Mouse (Mus musculus) lung, embryonic 15.5 days (tissue): ENCODE measurements around the gene Cdh1. TPM values are rescaled to one million over a fixed set of nuclear protein-coding genes. Genes with fewer than 3 reads are reported as not detected.

Experiments used
- ATAC-seq: fragments of 200-750 bp; cut with Nextera tagmentation; 2 replicates; pipeline ENCODE4 v1.8.0; 2017; ENCODE audit warnings: moderate number of reproducible peaks, borderline replicate concordance; ENCODE audit not compliant: low FRiP score, low TSS enrichment; ENCODE audit errors: extremely low read depth
- H3K27ac ChIP-seq: fragments of 300-500 bp; sonication (generic); 2 replicates; pipeline ENCODE4 v1.5.1; 2015; ENCODE audit warnings: moderate library complexity, mild to moderate bottlenecking, inconsistent platforms
- H3K27me3 ChIP-seq: fragments of 300-500 bp; sonication (generic); 2 replicates; pipeline ENCODE4 v1.6.1; 2015; ENCODE audit warnings: inconsistent platforms
- H3K36me3 ChIP-seq: fragments of 300-500 bp; sonication (generic); 2 replicates; pipeline ENCODE4 v1.6.1; 2015; ENCODE audit warnings: inconsistent platforms
- H3K4me1 ChIP-seq: fragments of 300-500 bp; sonication (generic); 2 replicates; pipeline ENCODE4 v1.6.1; 2015; ENCODE audit warnings: inconsistent platforms
- H3K4me2 ChIP-seq: fragments of 300-500 bp; sonication (generic); 2 replicates; pipeline ENCODE4 v1.6.1; 2015; ENCODE audit warnings: inconsistent platforms, mild to moderate bottlenecking, moderate library complexity
- H3K4me3 ChIP-seq: fragments of 300-500 bp; sonication (generic); 2 replicates; pipeline ENCODE4 v1.5.1; 2015; ENCODE audit warnings: mild to moderate bottlenecking, inconsistent platforms
- H3K9ac ChIP-seq: fragments of 300-500 bp; sonication (generic); 2 replicates; pipeline ENCODE4 v1.6.1; 2015; ENCODE audit warnings: inconsistent platforms
- H3K9me3 ChIP-seq: fragments of 300-500 bp; sonication (generic); 2 replicates; pipeline ENCODE4 v1.6.1; 2016; ENCODE audit warnings: inconsistent platforms
- WGBS: fragments of 180-500 bp; shearing (Covaris S2); methylation state at CpG from one replicate; pipeline ENCODE4 v1.1.7; 2015; 5-methylcytosine and 5-hydroxymethylcytosine counted together
- polyA plus RNA-seq: library from polyadenylated mRNA; unstranded; fragments of >200 nt; fragmentation: Nextera tagmentation; extraction: Ambion mirVana; gene quantifications from 2 replicates; pipeline ENCODE4 v1.2.1, GENCODE M21; 2015

The Cdh1 gene
- polyA plus RNA-seq, 1 experiment from 2014 or later, result 117 TPM

GRCm38 (mm10) chr8:106615661-106616299 lies 12.6 kb downstream of the Cdh1 start:
- Histone ChIP-seq H3K36me3 (no peaks in the 10 kb centered on the region), H3K27me3 (no peaks in the 10 kb centered on the region), H3K4me2 (no peak overlapping the region), H3K27ac (peak overlapping the region; percentile 59), H3K9ac (no peak overlapping the region), H3K4me1 (peaks cover 57% of the 10 kb centered on the region), H3K4me3 (no peak overlapping the region), H3K9me3 (no peaks in the 10 kb centered on the region)
- ATAC-seq, result no peak
- WGBS, result 54% methylated on average over 10 of the region's 10 CpGs

- Histone ChIP-seq H3K4me2 (no peak overlapping the region), H3K9me3 (no peaks in the 10 kb centered on the region), H3K9ac (no peak overlapping the region), H3K27ac (peak overlapping the region; percentile 59), H3K4me1 (peaks cover 53% of the 10 kb centered on the region), H3K4me3 (no peak overlapping the region), H3K36me3 (no peaks in the 10 kb centered on the region), H3K27me3 (no peaks in the 10 kb centered on the region)
- WGBS, result 50% methylated on average over 4 of the region's 4 CpGs
- no peak for ATAC-seq
These were observed 13.5 kb downstream of the Cdh1 start for GRCm38 (mm10) chr8:106616679-106617078.

GRCm38 (mm10) chr8:106617196-106617595 lies 14.0 kb downstream of the Cdh1 start:
- Histone ChIP-seq H3K4me1 (peaks cover 48% of the 10 kb centered on the region), H3K27ac (peak overlapping the region; percentile 59)
- ATAC-seq, result no peak

GRCm38 (mm10) chr8:106617865-106618264 lies 14.7 kb downstream of the Cdh1 start:
- 70% methylated on average over 6 of the region's 6 CpGs for WGBS
- peak overlapping the region; percentile 82; the same call in 1 of the 2 replicates for H3K27ac ChIP-seq
- no peak overlapping the region for H3K9ac ChIP-seq
- H3K4me2 ChIP-seq, result no peak overlapping the region
- no peak overlapping the region for H3K4me3 ChIP-seq
- H3K27me3 ChIP-seq, result no peaks in the 10 kb centered on the region
- no peaks in the 10 kb centered on the region for H3K36me3 ChIP-seq
- no peak for ATAC-seq
- peaks cover 44% of the 10 kb centered on the region for H3K4me1 ChIP-seq
- H3K9me3 ChIP-seq, result no peaks in the 10 kb centered on the region

More at GRCm38 (mm10) chr8:106617196-106617595, 14.0 kb downstream of the Cdh1 start:
- 31% methylated on average over 6 of the region's 6 CpGs for WGBS
- H3K9ac ChIP-seq, result no peak overlapping the region
- no peaks in the 10 kb centered on the region for H3K9me3 ChIP-seq
- no peaks in the 10 kb centered on the region for H3K36me3 ChIP-seq
- no peaks in the 10 kb centered on the region for H3K27me3 ChIP-seq
- no peak overlapping the region for H3K4me2 ChIP-seq
- no peak overlapping the region for H3K4me3 ChIP-seq

- Histone ChIP-seq H3K27ac (peak overlapping the region; percentile 82), H3K36me3 (no peaks in the 10 kb centered on the region), H3K9ac (no peak overlapping the region), H3K4me1 (peaks cover 46% of the 10 kb centered on the region), H3K4me3 (no peak overlapping the region), H3K9me3 (no peaks in the 10 kb centered on the region), H3K27me3 (no peaks in the 10 kb centered on the region), H3K4me2 (no peak overlapping the region)
- WGBS, result 56% methylated on average over 6 of the region's 6 CpGs
- ATAC-seq, result no peak
These were observed 15.2 kb downstream of the Cdh1 start for GRCm38 (mm10) chr8:106618324-106618723.

GRCm38 (mm10) chr8:106619549-106620245 lies 16.5 kb downstream of the Cdh1 start:
- Histone ChIP-seq H3K36me3 (no peaks in the 10 kb centered on the region), H3K4me1 (peaks cover 43% of the 10 kb centered on the region), H3K4me3 (no peak overlapping the region), H3K27ac (peak overlapping the region; percentile 82), H3K4me2 (peak overlapping the region; percentile 15), H3K9me3 (no peaks in the 10 kb centered on the region), H3K27me3 (no peaks in the 10 kb centered on the region), H3K9ac (no peak overlapping the region)
- peak; percentile 69 for ATAC-seq
- WGBS, result 33% methylated on average over 9 of the region's 9 CpGs

GRCm38 (mm10) chr8:106620488-106620887 lies 17.3 kb downstream of the Cdh1 start:
- Histone ChIP-seq H3K4me2 (no peak overlapping the region), H3K36me3 (no peaks in the 10 kb centered on the region), H3K9ac (no peak overlapping the region), H3K4me3 (no peak overlapping the region), H3K9me3 (no peaks in the 10 kb centered on the region), H3K27ac (peak overlapping the region; percentile 82), H3K27me3 (no peaks in the 10 kb centered on the region), H3K4me1 (peaks cover 37% of the 10 kb centered on the region)
- 49% methylated on average over 2 of the region's 2 CpGs for WGBS
- ATAC-seq, result no peak

- WGBS, result 36% methylated on average over 5 of the region's 5 CpGs
- Histone ChIP-seq H3K9me3 (no peaks in the 10 kb centered on the region), H3K4me2 (no peak overlapping the region), H3K27me3 (no peaks in the 10 kb centered on the region), H3K4me3 (no peak overlapping the region), H3K9ac (no peak overlapping the region), H3K36me3 (no peaks in the 10 kb centered on the region), H3K27ac (no peak overlapping the region), H3K4me1 (peaks cover 28% of the 10 kb centered on the region)
- ATAC-seq, result no peak
These were observed 19.9 kb downstream of the Cdh1 start for GRCm38 (mm10) chr8:106623016-106623415.

GRCm38 (mm10) chr8:106623451-106623850 lies 20.3 kb downstream of the Cdh1 start:
- H3K27ac ChIP-seq, result no peak overlapping the region
- no peak for ATAC-seq
- no peaks in the 10 kb centered on the region for H3K36me3 ChIP-seq
- H3K27me3 ChIP-seq, result no peaks in the 10 kb centered on the region
- H3K9ac ChIP-seq, result no peak overlapping the region
- 79% methylated on average over 3 of the region's 3 CpGs for WGBS
- no peaks in the 10 kb centered on the region for H3K9me3 ChIP-seq
- H3K4me2 ChIP-seq, result no peak overlapping the region
- peaks cover 28% of the 10 kb centered on the region for H3K4me1 ChIP-seq
- no peak overlapping the region for H3K4me3 ChIP-seq

- H3K9me3 ChIP-seq, result no peaks in the 10 kb centered on the region
- H3K27me3 ChIP-seq, result no peaks in the 10 kb centered on the region
- H3K4me1 ChIP-seq, result peaks cover 24% of the 10 kb centered on the region
- no peak overlapping the region for H3K4me2 ChIP-seq
- no peaks in the 10 kb centered on the region for H3K36me3 ChIP-seq
- ATAC-seq, result no peak
- H3K27ac ChIP-seq, result no peak overlapping the region
- H3K4me3 ChIP-seq, result no peak overlapping the region
- H3K9ac ChIP-seq, result no peak overlapping the region
These were observed 20.8 kb downstream of the Cdh1 start for GRCm38 (mm10) chr8:106623954-106624353.

- H3K9me3 ChIP-seq, result no peaks in the 10 kb centered on the region
- no peaks in the 10 kb centered on the region for H3K27me3 ChIP-seq
- H3K4me2 ChIP-seq, result no peak overlapping the region
- peaks cover 16% of the 10 kb centered on the region for H3K4me1 ChIP-seq
- 76% methylated on average over 3 of the region's 3 CpGs for WGBS
- H3K36me3 ChIP-seq, result no peaks in the 10 kb centered on the region
- H3K27ac ChIP-seq, result no peak overlapping the region
- no peak overlapping the region for H3K9ac ChIP-seq
- ATAC-seq, result no peak
- no peak overlapping the region for H3K4me3 ChIP-seq
These were observed 21.6 kb downstream of the Cdh1 start for GRCm38 (mm10) chr8:106624743-106625142.

GRCm38 (mm10) chr8:106626096-106626865 lies 23.1 kb downstream of the Cdh1 start:
- Histone ChIP-seq H3K36me3 (no peaks in the 10 kb centered on the region), H3K27ac (peak overlapping the region; percentile 20; the same call in 1 of the 2 replicates), H3K9me3 (no peaks in the 10 kb centered on the region), H3K4me2 (no peak overlapping the region), H3K4me3 (no peak overlapping the region), H3K27me3 (no peaks in the 10 kb centered on the region), H3K4me1 (peaks cover 14% of the 10 kb centered on the region), H3K9ac (no peak overlapping the region)
- WGBS, result 55% methylated on average over 9 of the region's 9 CpGs
- ATAC-seq, result no peak
